Mouse (Mus musculus): ENCODE data around the gene Cpt1a. TPM values are rescaled to one million over a fixed set of nuclear protein-coding genes. Genes with fewer than 3 reads are reported as not detected.
A peak's percentile ranks its signal among the peaks of the same experiment; 100 is the strongest.

The Cpt1a gene
- total and polyA plus RNA-seq, 2 experiments from 2014 or later, result 15.7 to 35.8 TPM

GRCm38 (mm10) chr19:3378614-3379013, 56.5 kb downstream of the Cpt1a start:
- no peaks in the 10 kb centered on the region for H3K36me3 ChIP-seq (ENCODE audit: insufficient read depth, low read length)
- TF ChIP-seq CTCF (IDR thresholded peaks at IDR 0.05), result no peak
- ATAC-seq (ENCODE audit: low FRiP score) (no peak), DNase-seq (ENCODE audit: low spot score) (no peak)
- H3K27ac ChIP-seq (ENCODE audit: low read depth, low read length), result no peak overlapping the region
- no peak overlapping the region for H3K4me2 ChIP-seq (ENCODE audit: low read depth, low read length, poor library complexity, severe bottlenecking)
- no peak overlapping the region for H3K4me3 ChIP-seq (ENCODE audit: low read depth, low read length)
- H3K27me3 ChIP-seq (ENCODE audit: insufficient read depth, low read length), result no peaks in the 10 kb centered on the region
- WGBS, result 96% methylated on average over 3 of the region's 3 CpGs
- no peaks in the 10 kb centered on the region for H3K4me1 ChIP-seq (ENCODE audit: insufficient read depth, low read length)
- H3K9me3 ChIP-seq (ENCODE audit: low read length), result no peaks in the 10 kb centered on the region
- H3K9ac ChIP-seq (replicated peaks; ENCODE audit: low read length, poor library complexity, severe bottlenecking), result no peak overlapping the region

GRCm38 (mm10) chr19:3388061-3388460, 65.9 kb downstream of the Cpt1a start:
- 82% methylated on average over 6 of the region's 6 CpGs for WGBS
- no peaks in the 10 kb centered on the region for H3K27me3 ChIP-seq (ENCODE audit: insufficient read depth, low read length)
- H3K9me3 ChIP-seq (ENCODE audit: low read length), result no peaks in the 10 kb centered on the region
- no peak for ATAC-seq (ENCODE audit: low FRiP score)
- no peak overlapping the region for H3K4me2 ChIP-seq (ENCODE audit: low read depth, low read length, poor library complexity, severe bottlenecking)
- H3K27ac ChIP-seq (ENCODE audit: low read depth, low read length), result no peak overlapping the region
- TF ChIP-seq CTCF (IDR thresholded peaks at IDR 0.05), result no peak
- H3K9ac ChIP-seq (replicated peaks; ENCODE audit: low read length, poor library complexity, severe bottlenecking), result no peak overlapping the region
- H3K4me3 ChIP-seq (ENCODE audit: low read depth, low read length), result no peak overlapping the region
- H3K36me3 ChIP-seq (ENCODE audit: insufficient read depth, low read length), result peaks cover 9% of the 10 kb centered on the region; the same call in 1 of the 2 replicates
- DNase-seq (ENCODE audit: low spot score), result no peak
- H3K4me1 ChIP-seq (ENCODE audit: insufficient read depth, low read length), result no peaks in the 10 kb centered on the region

GRCm38 (mm10) chr19:3388629-3389057, 66.5 kb downstream of the Cpt1a start, which contains the start of gene Tesmin:
Gene Tesmin, plus strand, starts transcription at chr19:3388857.
- peak within 1 kb of the TSS; percentile 77 for H3K4me2 ChIP-seq (ENCODE audit: low read depth, low read length, poor library complexity, severe bottlenecking)
- peaks cover 9% of the 10 kb centered on the region; the same call in 1 of the 2 replicates for H3K36me3 ChIP-seq (ENCODE audit: insufficient read depth, low read length)
- no peaks in the 10 kb centered on the region for H3K4me1 ChIP-seq (ENCODE audit: insufficient read depth, low read length)
- WGBS, result 2% methylated on average over 33 of the region's 33 CpGs
- ATAC-seq (ENCODE audit: low FRiP score) (peak; percentile 94), DNase-seq (ENCODE audit: low spot score) (peak; percentile 96)
- H3K9me3 ChIP-seq (ENCODE audit: low read length), result no peaks in the 10 kb centered on the region
- peak within 1 kb of the TSS; percentile 70 for H3K9ac ChIP-seq (replicated peaks; ENCODE audit: low read length, poor library complexity, severe bottlenecking)
- peak; percentile 71 for TF ChIP-seq CTCF (IDR thresholded peaks at IDR 0.05)
- peak within 1 kb of the TSS; percentile 49 for H3K4me3 ChIP-seq (ENCODE audit: low read depth, low read length)
- no peaks in the 10 kb centered on the region for H3K27me3 ChIP-seq (ENCODE audit: insufficient read depth, low read length)
- peak within 1 kb of the TSS; percentile 48 for H3K27ac ChIP-seq (ENCODE audit: low read depth, low read length)

GRCm38 (mm10) chr19:3389089-3389488, 67.0 kb downstream of the Cpt1a start:
- H3K27ac ChIP-seq (ENCODE audit: low read depth, low read length), result peak overlapping the region; percentile 48
- H3K4me3 ChIP-seq (ENCODE audit: low read depth, low read length), result peak overlapping the region; percentile 49
- H3K4me1 ChIP-seq (ENCODE audit: insufficient read depth, low read length), result no peaks in the 10 kb centered on the region
- TF ChIP-seq CTCF (IDR thresholded peaks at IDR 0.05), result peak; percentile 77
- H3K27me3 ChIP-seq (ENCODE audit: insufficient read depth, low read length), result no peaks in the 10 kb centered on the region
- peak overlapping the region; percentile 77 for H3K4me2 ChIP-seq (ENCODE audit: low read depth, low read length, poor library complexity, severe bottlenecking)
- H3K9ac ChIP-seq (replicated peaks; ENCODE audit: low read length, poor library complexity, severe bottlenecking), result peak overlapping the region; percentile 70
- DNase-seq (ENCODE audit: low spot score) (peak; percentile 87), ATAC-seq (ENCODE audit: low FRiP score) (peak; percentile 92)
- under 1% methylated on average over 40 of the region's 43 CpGs for WGBS
- H3K36me3 ChIP-seq (ENCODE audit: insufficient read depth, low read length), result peaks cover 4% of the 10 kb centered on the region; the same call in 1 of the 2 replicates
- H3K9me3 ChIP-seq (ENCODE audit: low read length), result no peaks in the 10 kb centered on the region

- no peak for TF ChIP-seq CTCF (IDR thresholded peaks at IDR 0.05)
- no peak overlapping the region for H3K9ac ChIP-seq (replicated peaks; ENCODE audit: low read length, poor library complexity, severe bottlenecking)
- H3K4me3 ChIP-seq (ENCODE audit: low read depth, low read length), result no peak overlapping the region
- no peak for DNase-seq (ENCODE audit: low spot score)
- no peaks in the 10 kb centered on the region for H3K9me3 ChIP-seq (ENCODE audit: low read length)
- no peaks in the 10 kb centered on the region for H3K27me3 ChIP-seq (ENCODE audit: insufficient read depth, low read length)
- no peak overlapping the region for H3K27ac ChIP-seq (ENCODE audit: low read depth, low read length)
- ATAC-seq (ENCODE audit: low FRiP score), result no peak
- no peaks in the 10 kb centered on the region for H3K36me3 ChIP-seq (ENCODE audit: insufficient read depth, low read length)
- H3K4me2 ChIP-seq (ENCODE audit: low read depth, low read length, poor library complexity, severe bottlenecking), result no peak overlapping the region
- 96% methylated on average over 1 of the region's 1 CpGs for WGBS
- no peaks in the 10 kb centered on the region for H3K4me1 ChIP-seq (ENCODE audit: insufficient read depth, low read length)
These were observed 70.2 kb downstream of the Cpt1a start for GRCm38 (mm10) chr19:3392384-3392783.

GRCm38 (mm10) chr19:3394216-3394615, 72.1 kb downstream of the Cpt1a start:
- WGBS, result 71% methylated on average over 3 of the region's 3 CpGs
- no peaks in the 10 kb centered on the region for H3K36me3 ChIP-seq (ENCODE audit: insufficient read depth, low read length)
- no peak overlapping the region for H3K4me3 ChIP-seq (ENCODE audit: low read depth, low read length)
- TF ChIP-seq CTCF (IDR thresholded peaks at IDR 0.05), result no peak
- DNase-seq (ENCODE audit: low spot score) (no peak), ATAC-seq (ENCODE audit: low FRiP score) (no peak)
- no peak overlapping the region for H3K4me2 ChIP-seq (ENCODE audit: low read depth, low read length, poor library complexity, severe bottlenecking)
- H3K27ac ChIP-seq (ENCODE audit: low read depth, low read length), result no peak overlapping the region
- no peaks in the 10 kb centered on the region for H3K4me1 ChIP-seq (ENCODE audit: insufficient read depth, low read length)
- H3K9ac ChIP-seq (replicated peaks; ENCODE audit: low read length, poor library complexity, severe bottlenecking), result no peak overlapping the region
- no peaks in the 10 kb centered on the region for H3K9me3 ChIP-seq (ENCODE audit: low read length)
- no peaks in the 10 kb centered on the region for H3K27me3 ChIP-seq (ENCODE audit: insufficient read depth, low read length)

Measured in midbrain, postnatal 0 days (tissue).